Mouse (Mus musculus): ENCODE results near the gene Edar.

Edar gene

DNA sequence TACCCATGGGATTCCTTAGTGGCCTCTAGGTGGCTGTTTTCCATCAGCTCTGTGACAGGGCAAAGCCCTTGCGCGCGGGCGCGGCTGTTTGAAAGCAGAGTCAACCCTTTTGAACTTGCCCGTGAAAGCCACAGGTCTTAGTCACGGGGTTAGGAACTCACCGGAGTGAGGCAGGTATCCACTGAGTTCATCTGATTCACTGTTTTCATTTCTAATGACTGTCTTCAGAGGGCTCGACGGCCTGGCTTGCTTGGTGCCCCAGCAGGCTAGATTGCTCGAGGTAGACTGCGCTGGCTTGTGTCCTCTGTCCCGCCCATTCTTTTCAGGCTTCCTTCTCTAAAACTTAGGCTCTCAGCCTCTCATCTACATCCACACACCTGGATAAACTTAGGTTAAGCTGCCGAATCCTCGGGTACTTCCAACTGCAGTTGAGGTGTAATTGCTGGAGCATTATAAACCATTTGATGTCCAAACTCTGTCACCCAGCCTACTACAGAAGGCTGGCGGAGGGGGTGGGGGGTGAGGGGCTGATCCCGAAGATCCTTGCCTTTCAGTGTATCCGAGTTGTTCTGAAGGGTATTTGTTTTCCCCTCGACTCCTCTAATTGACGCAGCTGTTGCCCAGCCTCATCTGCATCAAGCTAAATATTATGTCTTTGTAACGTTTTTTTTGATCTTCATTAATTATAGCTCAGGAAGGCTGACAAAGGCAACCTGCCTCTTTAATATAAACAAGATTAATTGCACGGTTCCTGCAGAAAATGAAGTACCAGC, 24.0 kb downstream of the Edar start:
- in situ Hi-C loops (cut with MboI), result no loop called here

DNA sequence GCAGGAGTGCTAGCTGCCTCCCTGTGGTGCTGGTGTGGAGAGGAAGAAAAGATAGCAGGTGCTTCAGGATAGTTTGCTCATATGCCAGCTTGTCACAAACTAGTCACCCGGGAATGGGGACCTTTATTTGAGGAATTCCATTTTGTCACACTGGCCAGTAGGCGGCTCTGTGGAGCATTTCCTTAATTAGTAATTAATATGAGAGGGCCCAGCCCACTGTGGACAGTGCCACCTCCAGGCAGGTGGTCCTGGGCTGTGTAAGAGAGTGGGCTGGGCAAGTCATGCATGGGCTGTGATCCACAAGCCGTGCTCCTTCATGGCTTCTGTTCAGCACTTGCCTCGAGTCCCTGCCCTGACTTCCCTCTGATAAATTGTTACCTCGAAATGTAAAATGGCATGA, 26.7 kb downstream of the Edar start:
- in situ Hi-C loops (cut with MboI), result no loop called here

DNA sequence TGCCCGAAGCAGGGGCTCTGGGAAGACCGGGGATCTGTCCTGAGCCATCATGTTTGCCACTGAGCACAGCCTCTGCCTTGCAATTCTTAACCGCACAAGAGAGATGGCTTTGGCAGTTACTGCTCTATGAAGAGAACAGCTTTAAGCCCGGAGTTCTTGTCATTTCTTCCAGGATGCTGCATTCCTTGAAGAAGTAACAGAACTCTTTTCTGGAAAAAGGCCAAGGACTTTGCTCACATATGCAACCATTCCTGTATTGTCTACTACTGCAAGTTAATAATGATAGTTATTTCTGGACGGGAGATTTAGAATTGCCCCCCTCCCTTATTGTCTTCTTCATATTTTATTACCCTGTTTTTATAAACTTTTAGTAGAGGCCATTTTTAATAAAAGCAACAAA, 30.8 kb downstream of the Edar start:
- in situ Hi-C loops (cut with MboI), result no loop called here

DNA sequence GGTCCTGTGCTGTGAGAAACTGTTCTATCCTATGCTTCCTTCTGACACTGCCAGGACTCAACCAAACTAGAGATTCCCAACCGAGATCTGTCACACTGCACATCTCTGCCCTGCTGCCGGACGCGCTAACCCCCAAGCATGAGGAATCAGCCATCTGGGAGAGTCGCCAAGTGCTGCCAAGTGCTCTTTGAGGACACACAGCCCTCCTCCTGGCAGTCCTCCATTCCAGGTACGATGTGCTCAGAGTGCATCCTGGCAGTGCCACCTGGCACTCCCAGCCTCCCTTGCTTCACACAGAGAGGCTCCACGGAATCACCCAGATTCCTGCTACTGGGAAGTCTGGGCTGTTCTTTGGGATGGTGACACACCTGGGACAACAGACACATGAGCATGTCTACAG, 31.3 kb downstream of the Edar start:
- in situ Hi-C loops (cut with MboI), result no loop called here

DNA sequence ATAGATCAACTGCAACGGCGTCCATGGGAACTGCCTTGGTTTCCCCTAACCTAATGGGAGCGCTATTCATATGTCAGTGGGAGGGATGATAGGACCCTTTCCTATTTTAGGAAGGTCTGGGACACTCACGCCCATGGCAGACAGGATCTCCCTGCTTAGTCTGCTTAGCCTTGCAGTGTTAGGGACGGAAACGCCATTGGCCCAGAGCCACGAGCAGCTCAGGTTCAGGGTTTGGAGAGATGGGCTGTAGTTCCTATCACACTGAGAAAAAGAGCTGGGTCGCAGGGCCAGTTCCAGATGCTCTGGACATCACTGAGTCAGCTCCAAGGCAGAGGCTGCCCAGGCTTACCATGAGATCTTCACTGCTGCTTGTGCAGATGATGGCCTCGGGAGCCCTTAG, 32.5 kb downstream of the Edar start:
- in situ Hi-C loops (cut with MboI), result no loop called here

DNA sequence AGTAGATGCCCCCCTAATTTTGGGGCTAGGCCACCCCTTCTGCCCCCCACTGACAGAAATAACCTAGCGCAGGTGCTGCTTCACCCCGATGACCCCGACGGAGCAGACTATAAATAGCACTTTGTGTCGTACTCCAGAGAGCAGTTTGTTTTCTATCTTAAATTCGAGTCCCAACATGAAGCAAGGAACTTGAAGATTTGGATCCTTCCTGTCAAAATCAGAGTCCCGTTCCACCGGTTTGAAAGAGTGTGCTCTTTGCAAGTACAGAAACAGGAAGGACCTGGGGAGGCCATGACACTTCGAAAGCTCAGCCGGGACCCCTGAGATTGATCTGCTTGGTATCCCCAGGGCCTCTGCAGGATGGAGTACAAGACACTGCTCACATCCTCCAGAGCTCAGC, 33.8 kb downstream of the Edar start:
- in situ Hi-C loops (cut with MboI), result no loop called here

DNA sequence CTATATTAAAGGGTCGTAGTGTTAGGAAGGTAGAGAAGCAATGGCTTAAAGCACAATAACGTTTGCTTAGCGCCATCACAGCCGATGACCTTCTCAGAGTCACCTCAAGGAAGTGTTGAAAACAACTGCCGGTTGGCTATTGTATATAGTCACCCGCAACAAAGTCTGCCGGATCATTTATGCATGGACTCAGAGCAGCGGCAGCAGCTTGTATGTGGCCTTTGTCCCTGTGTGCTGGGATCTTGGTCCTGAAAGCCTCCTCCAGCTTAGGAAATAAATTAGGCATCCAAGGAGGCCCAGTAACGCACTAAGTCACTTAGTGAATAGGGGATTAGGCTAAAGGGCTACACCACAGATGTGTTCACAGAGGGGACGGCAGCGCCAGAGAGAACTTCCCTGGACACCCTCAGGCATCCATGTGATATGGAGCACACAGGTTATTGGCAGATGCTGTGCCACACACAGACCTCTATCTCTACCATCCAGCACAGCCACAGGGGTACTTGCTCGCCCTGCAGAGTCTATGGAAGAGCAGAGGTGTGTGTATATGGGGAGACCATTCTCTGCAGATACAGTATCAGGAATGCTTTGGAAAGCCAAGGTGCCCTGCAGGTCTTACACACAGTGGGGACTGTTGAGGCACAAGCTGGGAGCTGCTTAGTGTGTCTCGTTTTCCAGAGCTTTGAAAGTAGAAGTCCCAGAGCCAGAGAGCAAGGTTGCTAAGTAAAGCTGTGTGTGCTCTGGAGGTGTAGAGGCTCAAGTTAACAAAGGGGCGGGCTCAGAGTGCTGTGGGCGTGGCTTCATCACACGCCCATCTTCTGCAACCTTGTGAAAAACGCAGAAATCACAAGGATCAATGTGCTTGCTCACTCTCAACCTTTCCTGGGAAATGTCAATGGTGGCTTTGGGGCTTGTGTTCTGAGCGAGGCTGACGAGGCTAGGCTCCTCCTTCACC, 34.7 kb downstream of the Edar start:
- in situ Hi-C loops (cut with MboI), result no loop called here

DNA sequence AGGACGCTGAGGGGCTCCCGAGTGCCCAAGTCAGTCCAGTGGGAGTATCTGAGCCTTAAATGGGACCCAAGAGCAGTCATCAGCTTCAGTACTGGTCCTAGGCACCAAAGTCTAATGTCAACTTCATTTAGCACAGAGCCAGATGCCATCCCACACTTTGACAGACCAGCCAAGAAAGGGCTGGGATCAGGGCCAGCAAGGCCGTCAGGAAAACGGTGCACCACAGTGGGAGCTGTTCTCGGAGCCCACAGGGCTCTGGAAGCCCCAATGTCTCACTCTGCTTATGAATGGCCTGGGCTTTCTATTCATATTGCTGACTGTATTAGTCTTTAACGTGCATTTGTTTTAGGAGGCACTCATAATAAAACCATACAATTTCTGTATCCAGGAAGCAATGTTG, 36.2 kb downstream of the Edar start:
- in situ Hi-C loops (cut with MboI), result no loop called here

DNA sequence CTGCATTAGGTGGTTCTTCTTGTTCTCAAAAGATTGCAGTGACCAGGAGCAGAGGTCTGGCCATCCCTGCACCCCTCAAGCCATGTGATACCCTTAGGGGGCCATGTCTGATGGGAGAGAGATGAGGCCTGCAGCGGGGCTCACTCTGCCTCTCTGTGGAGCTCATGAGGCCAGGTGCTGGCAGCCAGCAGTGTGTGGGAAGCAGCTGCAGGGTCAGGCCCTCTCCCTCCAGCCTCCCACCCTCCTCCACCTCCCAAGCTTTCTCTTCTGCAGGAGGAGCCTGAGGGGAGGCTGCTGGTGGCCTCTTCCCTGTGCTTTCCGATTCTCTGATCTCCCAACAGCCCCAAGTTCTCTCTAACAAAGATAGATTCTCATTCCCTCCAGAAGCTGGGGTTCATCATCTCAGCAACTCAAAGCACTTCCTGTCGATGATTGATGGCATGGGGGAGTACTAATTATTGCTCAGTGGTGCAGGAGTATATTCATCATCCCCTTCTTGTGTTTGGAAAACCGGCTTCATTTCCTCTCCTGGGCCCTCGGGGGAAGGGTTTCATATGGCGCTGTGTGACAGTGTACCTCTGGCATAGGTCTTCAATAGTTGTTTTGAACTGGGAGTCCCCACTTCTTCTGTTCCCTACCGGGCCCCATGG, 38.9 kb downstream of the Edar start:
- in situ Hi-C loops (cut with MboI), result no loop called here

DNA sequence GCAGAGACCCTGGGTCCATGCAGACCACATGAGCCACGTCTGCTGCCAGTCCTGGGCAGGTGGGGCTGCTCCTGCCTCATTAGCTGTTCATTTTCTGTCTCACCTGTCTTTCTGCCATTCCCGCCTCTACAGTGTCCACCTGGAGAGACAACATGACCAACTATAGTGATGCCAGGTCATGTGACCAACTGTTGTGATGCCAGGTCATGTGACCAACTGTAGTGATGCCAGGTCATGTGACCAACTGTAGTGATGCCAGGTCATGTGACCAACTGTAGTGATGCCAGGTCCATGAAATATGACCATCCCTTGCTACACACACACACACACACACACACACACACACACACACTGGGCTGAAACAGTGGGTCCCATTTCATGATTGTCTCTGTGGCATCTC, 41.9 kb downstream of the Edar start:
- in situ Hi-C loops (cut with MboI), result no loop called here

DNA sequence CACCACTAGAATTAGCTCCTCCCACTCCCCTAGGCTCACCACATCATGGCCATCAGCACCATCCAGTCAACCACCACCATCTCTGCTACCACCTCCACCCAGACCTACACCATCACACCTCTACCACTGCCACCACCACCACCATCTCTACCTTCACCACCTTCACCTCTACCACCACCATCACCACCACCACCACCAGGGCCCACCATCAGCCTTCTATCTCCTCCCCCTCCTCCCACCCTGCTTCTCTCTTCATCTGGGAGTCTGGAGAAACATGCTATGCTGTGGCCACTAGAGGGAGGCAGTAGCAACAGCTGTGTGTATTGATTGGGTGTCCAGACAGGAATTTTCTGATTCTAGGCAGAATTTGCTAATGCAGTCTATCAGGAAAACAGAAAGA, 47.9 kb downstream of the Edar start:
- in situ Hi-C loops (cut with MboI), result no loop called here

DNA sequence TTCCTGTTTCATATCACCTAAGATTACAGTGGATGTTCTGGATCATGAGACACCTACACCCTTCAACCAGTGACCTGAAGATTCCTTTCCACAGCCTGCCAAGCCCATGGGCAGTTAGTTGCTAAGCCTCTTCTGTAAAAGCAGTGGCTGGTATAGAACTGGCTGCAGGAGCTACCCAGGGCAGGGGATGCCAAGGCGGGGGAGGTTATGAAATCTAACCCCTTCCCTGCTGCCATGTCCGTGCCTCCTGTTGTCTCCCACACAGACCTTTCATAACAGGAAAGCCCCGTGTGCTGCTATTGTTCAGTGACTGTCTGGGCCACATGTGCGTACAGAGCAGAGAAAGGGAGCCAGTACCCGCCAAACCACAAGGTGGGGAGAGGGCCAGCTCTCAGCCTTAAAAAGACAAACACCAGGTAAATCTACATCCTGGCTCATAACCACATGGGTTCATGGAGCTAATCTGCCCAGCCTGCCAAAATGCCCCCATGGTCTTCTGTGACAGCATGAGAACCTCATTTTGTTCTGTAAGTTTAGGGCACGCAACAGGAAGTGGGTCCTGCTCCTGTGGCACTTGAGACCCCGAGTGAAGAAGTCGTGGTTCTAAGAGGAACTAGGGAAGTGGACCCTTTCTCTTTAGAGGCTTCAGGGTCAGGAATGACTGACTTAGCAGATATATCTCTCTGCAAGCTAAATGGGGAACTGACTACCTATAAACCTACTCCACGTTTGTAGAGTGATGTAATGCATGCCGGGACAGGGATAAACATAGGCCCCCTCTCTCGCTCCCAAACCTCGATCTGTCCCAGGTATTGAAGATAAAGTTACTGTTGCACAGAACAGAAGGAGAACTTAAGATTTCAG, 50.4 kb downstream of the Edar start:
- in situ Hi-C loops (cut with MboI), result no loop called here

DNA sequence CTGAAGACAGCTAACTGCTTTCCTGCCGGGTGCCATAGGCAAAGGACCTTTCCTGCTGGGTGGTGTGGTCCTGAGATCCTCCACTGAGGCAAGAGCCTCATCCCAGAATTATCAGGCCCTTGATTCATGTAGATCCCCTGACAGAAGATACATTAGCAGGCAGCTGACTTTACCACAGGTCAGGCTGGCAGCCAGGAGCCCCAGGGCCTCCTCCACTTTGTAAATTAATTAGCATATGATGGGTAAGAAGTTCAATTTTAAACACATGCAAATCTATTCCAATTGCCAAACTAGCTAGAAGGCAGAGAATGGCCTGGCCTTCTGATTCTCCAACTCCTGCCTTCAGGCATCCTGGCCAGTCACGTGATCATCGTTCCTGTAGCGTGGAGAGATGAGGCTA, 56.2 kb downstream of the Edar start:
- in situ Hi-C loops (cut with MboI), result no loop called here

DNA sequence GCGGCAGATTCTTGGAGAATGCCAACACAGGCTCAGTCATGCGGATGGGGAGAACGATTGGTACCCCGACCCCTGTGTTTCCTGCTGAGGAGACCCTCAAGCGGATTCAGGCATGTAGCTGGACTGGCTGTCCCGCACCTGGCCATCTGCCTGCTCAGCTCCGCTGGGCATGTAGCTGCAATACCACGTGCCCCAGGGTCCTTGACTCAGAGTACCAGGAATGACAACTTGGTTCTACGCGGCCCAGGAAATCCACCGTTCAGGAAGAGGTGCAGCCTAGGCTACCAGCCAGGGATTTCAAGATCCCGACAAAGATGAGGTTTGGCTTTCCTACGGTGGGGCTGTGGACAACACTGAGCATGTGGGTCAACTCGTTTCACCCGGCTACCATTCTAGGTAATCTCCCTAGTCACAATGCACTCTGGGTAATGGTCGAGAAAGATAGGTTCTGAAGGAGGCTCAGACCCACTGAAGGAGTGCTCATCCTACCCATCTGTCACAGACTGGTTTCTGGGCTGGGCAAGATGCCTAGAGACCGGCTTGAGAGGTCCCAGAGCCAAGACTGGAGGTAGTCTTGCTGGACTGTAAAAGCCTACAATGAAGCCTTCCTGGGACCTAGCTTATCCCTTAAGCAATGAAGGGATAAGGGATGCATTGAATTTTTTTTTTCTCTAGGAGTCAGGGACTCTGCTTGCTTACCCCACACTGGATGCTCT, 56.8 kb downstream of the Edar start:
- in situ Hi-C loops (cut with MboI), result no loop called here

DNA sequence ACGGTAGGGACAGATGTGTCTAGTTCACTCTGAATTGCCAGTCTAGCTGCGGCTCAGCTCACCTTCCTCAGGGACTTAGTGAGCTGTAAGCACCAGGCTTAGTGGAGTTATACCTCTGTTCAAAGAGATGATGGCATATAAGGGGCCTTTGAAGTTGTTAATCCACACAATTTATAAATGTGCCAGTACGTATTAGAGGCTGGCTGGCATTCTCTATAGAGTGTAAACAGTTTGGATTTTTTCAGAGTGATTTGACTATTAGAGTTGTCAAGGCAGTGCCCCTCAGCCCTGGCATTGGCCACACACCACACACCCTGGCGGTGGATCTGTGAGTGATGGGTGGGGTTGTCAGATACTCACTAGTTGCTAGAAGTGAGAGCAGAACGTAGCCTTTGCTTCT, 58.9 kb downstream of the Edar start:
- in situ Hi-C loops (cut with MboI), result no loop called here

DNA sequence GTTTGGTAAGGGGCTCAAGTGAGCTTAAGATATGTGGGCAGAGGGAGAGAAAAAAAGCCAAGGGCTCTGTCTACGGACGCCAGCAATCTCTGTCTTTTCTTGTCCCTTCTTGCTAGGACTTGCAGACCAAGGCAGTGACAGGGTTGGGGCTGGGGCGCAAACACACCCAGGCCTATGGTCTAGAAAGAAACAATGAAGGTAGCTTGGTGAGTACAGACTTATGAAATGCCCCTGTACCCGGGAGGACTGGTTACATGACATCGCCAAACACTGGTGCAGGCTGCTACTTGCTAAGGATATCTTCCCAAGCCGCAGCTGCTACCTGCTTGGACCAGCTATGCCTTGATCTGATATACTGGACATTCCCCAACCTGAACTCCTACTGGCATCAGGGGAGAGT, 60.9 kb downstream of the Edar start:
- in situ Hi-C loops (cut with MboI), result no loop called here

DNA sequence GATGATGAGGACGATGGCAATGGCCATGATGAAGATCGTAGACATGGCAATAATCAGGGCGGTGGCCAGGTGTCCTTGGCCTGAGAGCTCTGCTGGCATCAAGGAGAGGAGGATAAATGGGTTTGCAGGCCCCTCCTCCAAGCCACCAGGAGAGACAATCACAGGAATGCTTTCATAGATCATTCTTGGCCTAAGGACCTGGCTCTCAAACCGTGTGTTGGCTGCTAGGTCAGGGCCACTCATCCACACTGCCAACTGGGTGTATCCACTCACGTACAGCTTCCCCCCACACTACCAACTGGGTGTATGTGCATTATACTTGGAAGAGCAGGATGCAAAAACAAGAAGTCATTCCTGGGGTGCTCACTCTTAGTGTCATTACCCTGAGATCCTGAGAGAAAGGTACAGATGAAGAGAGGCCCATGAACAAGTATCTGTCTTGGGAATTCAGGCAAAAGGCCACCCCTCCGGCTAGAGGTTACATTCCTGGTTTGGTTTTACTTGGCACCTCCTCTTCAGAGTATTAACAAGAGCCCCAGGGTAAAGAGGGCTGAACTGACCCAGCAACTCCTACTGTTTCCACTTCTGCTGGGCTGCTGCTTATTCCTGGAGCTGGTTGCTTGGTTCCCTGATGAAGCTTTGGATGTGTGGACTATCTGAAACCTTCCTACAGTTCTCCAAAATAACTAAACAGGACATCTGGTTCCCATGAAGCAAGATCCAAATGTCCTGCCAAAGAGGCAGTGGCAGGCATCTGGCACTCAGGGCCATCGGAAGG, 64.8 kb downstream of the Edar start:
- in situ Hi-C loops (cut with MboI), result no loop called here

DNA sequence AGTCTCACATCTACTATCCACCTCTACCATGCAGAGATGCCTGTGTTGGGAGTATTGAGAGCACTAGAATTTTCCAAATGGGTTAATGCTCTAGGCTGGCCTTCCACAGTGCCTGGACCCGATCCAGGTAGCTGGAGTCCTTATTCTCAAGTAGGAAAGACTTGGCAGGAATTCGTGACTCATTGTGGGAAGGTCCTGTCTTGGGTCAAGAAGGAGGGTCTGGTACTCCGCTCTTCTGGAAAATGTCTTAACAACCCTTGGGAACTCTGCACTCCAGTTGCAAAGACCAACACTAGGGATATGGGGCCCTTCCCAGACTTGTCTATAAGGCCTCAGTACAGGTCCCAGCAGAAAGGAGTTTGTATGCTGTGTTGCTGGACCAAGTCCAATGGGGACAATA, 66.6 kb downstream of the Edar start:
- in situ Hi-C loops (cut with MboI), result no loop called here

DNA sequence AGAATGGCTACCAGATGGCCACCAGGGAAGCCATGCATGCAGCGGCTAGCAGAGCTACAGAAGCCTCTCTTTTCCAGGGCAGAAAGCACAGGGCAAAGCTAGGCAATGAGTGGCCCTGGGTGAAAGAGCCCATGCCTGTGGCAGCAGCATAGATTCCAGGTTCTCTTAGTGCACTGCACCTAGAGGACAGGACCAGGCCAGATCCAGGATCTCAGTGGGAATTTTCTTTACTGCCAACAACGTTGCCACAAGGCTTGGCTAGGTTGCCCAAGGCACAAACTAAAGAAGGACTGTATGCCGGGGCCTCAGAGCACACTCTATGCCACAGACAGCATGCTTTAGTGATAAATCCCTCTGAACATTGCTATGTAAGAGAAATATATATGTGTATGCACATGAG, 69.1 kb downstream of the Edar start:
- in situ Hi-C loops (cut with MboI), result no loop called here

DNA sequence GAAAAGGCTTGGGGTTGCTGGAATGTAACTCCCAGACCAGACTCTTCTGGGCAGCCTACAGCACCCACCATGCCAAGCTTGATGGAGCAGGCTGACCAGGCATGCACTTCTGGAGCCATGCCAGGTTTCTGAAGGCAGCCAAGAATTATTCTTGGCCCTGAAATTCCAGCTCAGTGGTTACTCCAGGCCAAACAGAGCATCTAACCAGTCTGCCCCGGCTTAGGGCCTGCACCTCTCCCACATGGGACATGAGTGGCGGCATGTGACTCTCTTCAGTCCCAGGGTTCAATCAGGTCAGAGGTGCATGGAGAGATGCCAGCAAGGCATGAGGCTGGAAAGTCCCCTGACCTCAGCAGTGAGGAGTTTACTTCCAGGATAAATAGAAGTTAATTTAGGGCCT, 70.7 kb downstream of the Edar start:
- in situ Hi-C loops (cut with MboI), result no loop called here
